Mouse (Mus musculus): Measurements from ENCODE around the gene Ms4a6b. TPM values are rescaled to one million over a fixed set of nuclear protein-coding genes. Genes with fewer than 3 reads are reported as not detected.

The Ms4a6b gene
- 24.6 TPM for polyA plus RNA-seq (2014; fragmentation: Illumina TruSeq; extraction: RNeasy Lipid Tissue Mini Kit (QIAGEN cat#74804); ENCODE audit: low replicate concordance)

DNA sequence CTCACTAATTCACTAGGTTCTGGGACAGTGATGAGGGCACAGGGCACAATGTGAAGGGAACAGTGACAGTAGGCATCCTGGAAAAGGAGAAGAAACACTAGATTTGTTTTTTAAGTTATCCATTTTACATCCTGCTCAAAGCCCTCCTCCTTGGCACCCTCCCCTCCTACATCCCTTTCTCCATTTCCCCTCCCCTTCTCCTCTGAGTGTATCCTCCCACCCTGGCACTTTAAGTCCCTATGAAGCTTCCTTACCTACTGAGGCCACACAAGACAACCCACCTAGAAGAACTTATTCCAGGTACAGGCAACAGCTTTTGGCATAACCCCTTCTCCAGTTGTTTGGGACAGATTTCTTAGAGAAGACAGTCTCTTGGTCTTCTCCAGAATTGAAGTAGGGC, at the start of gene Ms4a6b:
TSS of gene Ms4a6b (plus strand) at position 267 of the 400 bp plus-strand sequence.

DNA sequence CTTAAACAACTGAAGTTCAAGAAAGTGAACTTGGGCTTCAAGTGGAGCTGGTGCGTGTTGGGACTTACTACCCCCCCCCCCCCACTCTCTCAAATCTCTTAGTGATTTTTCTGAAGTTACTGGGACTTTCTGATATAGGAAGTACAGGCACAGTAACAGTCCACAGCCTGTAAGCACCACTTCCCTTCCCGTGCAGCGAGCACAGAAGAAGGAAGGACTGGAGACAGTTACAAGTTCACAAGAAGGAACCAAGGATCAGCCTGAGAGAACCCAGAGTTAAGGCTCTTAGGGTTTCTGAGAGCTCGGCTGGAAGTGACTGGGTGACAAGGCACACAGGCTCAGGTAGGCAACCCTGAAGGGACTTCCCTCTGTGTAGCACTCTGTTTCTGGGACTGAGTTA, 47.1 kb upstream of the Ms4a6b start, which contains the start of gene Ms4a6c:
TSS of gene Ms4a6c (plus strand) at position 152 of the 400 bp plus-strand sequence.

DNA sequence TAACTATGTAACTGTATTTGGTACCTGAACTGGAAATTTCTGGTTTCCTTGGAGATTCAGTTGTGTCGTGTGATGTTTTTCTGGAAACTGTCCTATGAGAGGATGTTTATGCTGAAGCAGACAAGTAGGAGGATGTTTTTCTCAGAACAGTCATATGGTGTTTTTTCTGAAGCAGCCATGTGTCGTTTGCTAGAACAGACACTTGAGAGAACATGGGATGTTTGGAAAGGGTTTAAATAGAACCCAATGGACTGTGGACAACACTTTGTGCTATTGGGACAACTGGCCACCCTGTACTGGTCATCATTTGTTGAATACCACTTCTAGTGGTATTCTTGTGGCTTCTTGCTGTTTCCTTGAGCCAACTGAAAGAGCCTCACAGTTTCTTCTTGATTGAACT, 30.6 kb upstream of the Ms4a6b start, which contains the start of gene Gm8369:
TSS of gene Gm8369 (plus strand) at position 193 of the 400 bp plus-strand sequence.

DNA sequence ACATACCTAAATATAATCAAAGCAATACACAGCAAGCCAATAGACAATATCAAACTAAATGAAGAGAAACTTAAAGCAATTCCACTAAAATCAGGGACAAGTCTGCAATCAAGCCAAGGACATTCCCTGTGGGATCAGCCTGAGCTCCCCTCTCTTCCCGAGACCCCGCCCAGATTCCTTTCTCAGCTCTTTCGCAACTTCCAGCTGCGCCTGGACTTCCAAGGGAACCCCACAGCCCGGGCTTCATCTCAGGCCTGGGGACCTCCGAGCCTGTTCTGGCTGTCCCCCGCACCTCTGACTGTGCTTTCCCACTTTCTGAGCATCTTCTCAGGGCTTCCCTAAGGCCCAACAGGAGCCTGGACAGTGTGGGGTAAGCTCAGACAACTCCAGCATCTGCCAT, 20.3 kb downstream of the Ms4a6b start, which contains the start of gene Ms4a4d:
TSS of gene Ms4a4d (plus strand) at position 209 of the 400 bp plus-strand sequence.

Other genes with a start within 250 kb of the Ms4a6b start
- gene Ms4a5, start 232.6 kb upstream of the Ms4a6b start, polyA plus RNA-seq (2014; fragmentation: Illumina TruSeq; extraction: RNeasy Lipid Tissue Mini Kit (QIAGEN cat#74804); ENCODE audit: low replicate concordance) = not detected
- gene Ms4a14, start 202.1 kb upstream of the Ms4a6b start, polyA plus RNA-seq (2014; fragmentation: Illumina TruSeq; extraction: RNeasy Lipid Tissue Mini Kit (QIAGEN cat#74804); ENCODE audit: low replicate concordance) = 5.7 TPM
- 28.0 TPM for gene Ms4a7, start 180.4 kb upstream of the Ms4a6b start, polyA plus RNA-seq (2014; fragmentation: Illumina TruSeq; extraction: RNeasy Lipid Tissue Mini Kit (QIAGEN cat#74804); ENCODE audit: low replicate concordance)
- gene Ms4a4a, start 141.0 kb upstream of the Ms4a6b start, polyA plus RNA-seq (2014; fragmentation: Illumina TruSeq; extraction: RNeasy Lipid Tissue Mini Kit (QIAGEN cat#74804); ENCODE audit: low replicate concordance) = 18.4 TPM
- 5.5 TPM for gene Ms4a4c, start 111.7 kb upstream of the Ms4a6b start, polyA plus RNA-seq (2014; fragmentation: Illumina TruSeq; extraction: RNeasy Lipid Tissue Mini Kit (QIAGEN cat#74804); ENCODE audit: low replicate concordance)
- 8.9 TPM for gene Ms4a4b, start 73.0 kb upstream of the Ms4a6b start, polyA plus RNA-seq (2014; fragmentation: Illumina TruSeq; extraction: RNeasy Lipid Tissue Mini Kit (QIAGEN cat#74804); ENCODE audit: low replicate concordance)
- 45.5 TPM for gene Ms4a6c, start 47.1 kb upstream of the Ms4a6b start, polyA plus RNA-seq (2014; fragmentation: Illumina TruSeq; extraction: RNeasy Lipid Tissue Mini Kit (QIAGEN cat#74804); ENCODE audit: low replicate concordance)
- gene Gm8369, start 30.6 kb upstream of the Ms4a6b start, polyA plus RNA-seq (2014; fragmentation: Illumina TruSeq; extraction: RNeasy Lipid Tissue Mini Kit (QIAGEN cat#74804); ENCODE audit: low replicate concordance) = 4.4 TPM
- gene Ms4a4d, start 20.3 kb downstream of the Ms4a6b start, polyA plus RNA-seq (2014; fragmentation: Illumina TruSeq; extraction: RNeasy Lipid Tissue Mini Kit (QIAGEN cat#74804); ENCODE audit: low replicate concordance) = 41.4 TPM
- gene Ms4a6d, start 88.3 kb downstream of the Ms4a6b start, polyA plus RNA-seq (2014; fragmentation: Illumina TruSeq; extraction: RNeasy Lipid Tissue Mini Kit (QIAGEN cat#74804); ENCODE audit: low replicate concordance) = 12.8 TPM
- not detected for gene Ms4a2, start 107.2 kb downstream of the Ms4a6b start, polyA plus RNA-seq (2014; fragmentation: Illumina TruSeq; extraction: RNeasy Lipid Tissue Mini Kit (QIAGEN cat#74804); ENCODE audit: low replicate concordance)
- not detected for gene Ms4a3, start 124.3 kb downstream of the Ms4a6b start, polyA plus RNA-seq (2014; fragmentation: Illumina TruSeq; extraction: RNeasy Lipid Tissue Mini Kit (QIAGEN cat#74804); ENCODE audit: low replicate concordance)
- not detected for gene Oosp2, start 144.0 kb downstream of the Ms4a6b start, polyA plus RNA-seq (2014; fragmentation: Illumina TruSeq; extraction: RNeasy Lipid Tissue Mini Kit (QIAGEN cat#74804); ENCODE audit: low replicate concordance)
- gene Oosp1, start 174.6 kb downstream of the Ms4a6b start, polyA plus RNA-seq (2014; fragmentation: Illumina TruSeq; extraction: RNeasy Lipid Tissue Mini Kit (QIAGEN cat#74804); ENCODE audit: low replicate concordance) = 0.63 TPM
- gene Oosp3, start 180.5 kb downstream of the Ms4a6b start, polyA plus RNA-seq (2014; fragmentation: Illumina TruSeq; extraction: RNeasy Lipid Tissue Mini Kit (QIAGEN cat#74804); ENCODE audit: low replicate concordance) = not detected
- 0.45 TPM for gene Gif, start 231.0 kb downstream of the Ms4a6b start, polyA plus RNA-seq (2014; fragmentation: Illumina TruSeq; extraction: RNeasy Lipid Tissue Mini Kit (QIAGEN cat#74804); ENCODE audit: low replicate concordance)